Mouse (Mus musculus): ENCODE measurements around the gene Pax4.

DNA sequence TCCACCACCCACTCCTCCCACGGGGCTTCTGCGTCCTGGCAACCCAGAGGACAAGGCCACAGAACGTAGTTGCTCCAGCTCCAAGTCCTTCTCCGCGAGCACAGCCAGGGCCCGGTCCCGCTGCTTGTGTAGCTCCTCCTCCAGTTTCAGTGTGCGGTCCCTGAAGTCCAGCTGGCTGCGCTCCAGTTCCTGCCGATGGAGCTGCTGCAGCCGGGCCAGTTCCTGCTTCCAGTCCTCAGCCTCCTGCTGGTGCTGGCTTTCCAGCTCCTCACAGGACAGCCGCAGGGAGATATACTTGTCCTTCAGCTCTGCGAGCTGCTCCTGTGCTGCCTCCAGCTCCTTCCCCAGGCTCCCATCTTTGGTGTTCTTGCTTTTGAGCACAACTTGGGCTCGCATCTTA, 30.7 kb downstream of the Pax4 start:
- TF ChIP-seq CTCF (IDR thresholded peaks at IDR 0.05; ENCODE audit: control insufficient read depth, insufficient read depth, insufficient replicate concordance, low read depth, low read length) (no peak), POLR2A (IDR thresholded peaks at IDR 0.05; ENCODE audit: control insufficient read depth, low read depth, low read length) (no peak)

All from testis, adult 2 months (tissue).